Mouse (Mus musculus): ENCODE measurements around the gene Olfr453.

The Olfr453 gene

GRCm38 (mm10) chr6:42739071-42739470 lies at the start of gene Olfr453:
Gene Olfr453, plus strand, starts transcription at chr6:42739371.
- in situ Hi-C loops (cut with MboI, MseI), result no loop called here

GRCm38 (mm10) chr6:42689761-42690160 lies 49.4 kb upstream of the Olfr453 start:
- in situ Hi-C loops (cut with MboI, MseI), result loop anchor here (10.0 kb wide), 1 partner anchor 1255 kb away; no protein-coding TSS in a partner anchor

- in situ Hi-C loops (cut with MboI, MseI), result no loop called here
These were observed 47.0 kb upstream of the Olfr453 start for GRCm38 (mm10) chr6:42692154-42692516.

- in situ Hi-C loops (cut with MboI, MseI), result no loop called here
These were observed 46.5 kb upstream of the Olfr453 start for GRCm38 (mm10) chr6:42692517-42693190.

GRCm38 (mm10) chr6:42709291-42710211 lies 29.6 kb upstream of the Olfr453 start, which contains the start of gene Tcaf1:
Gene Tcaf1, minus strand, starts transcription at chr6:42710088.
- in situ Hi-C loops (cut with MboI, MseI), result no loop called here

- in situ Hi-C loops (cut with MboI, MseI), result no loop called here
These were observed 24.5 kb upstream of the Olfr453 start for GRCm38 (mm10) chr6:42714668-42715067.

GRCm38 (mm10) chr6:42717973-42718372 lies 21.2 kb upstream of the Olfr453 start:
- in situ Hi-C loops (cut with MboI, MseI), result no loop called here

GRCm38 (mm10) chr6:42742303-42742702 lies 3.1 kb downstream of the Olfr453 start:
- in situ Hi-C loops (cut with MboI, MseI), result no loop called here

GRCm38 (mm10) chr6:42747846-42748245 lies 8.7 kb downstream of the Olfr453 start:
- in situ Hi-C loops (cut with MboI, MseI), result no loop called here

GRCm38 (mm10) chr6:42756104-42756503 lies 16.9 kb downstream of the Olfr453 start, which contains the start of gene Olfr38:
Gene Olfr38, plus strand, starts transcription at chr6:42756404.
- in situ Hi-C loops (cut with MboI, MseI), result no loop called here

GRCm38 (mm10) chr6:42777066-42777465 lies 37.9 kb downstream of the Olfr453 start:
- in situ Hi-C loops (cut with MboI, MseI), result no loop called here

GRCm38 (mm10) chr6:42784793-42785192 lies 45.6 kb downstream of the Olfr453 start, which contains the start of gene Olfr452:
Gene Olfr452, plus strand, starts transcription at chr6:42785093.
- in situ Hi-C loops (cut with MboI, MseI), result no loop called here

- in situ Hi-C loops (cut with MboI, MseI), result no loop called here
These were observed 51.2 kb downstream of the Olfr453 start for GRCm38 (mm10) chr6:42790247-42790948.

- in situ Hi-C loops (cut with MboI, MseI), result no loop called here
These were observed 51.9 kb downstream of the Olfr453 start for GRCm38 (mm10) chr6:42790949-42791556.

GRCm38 (mm10) chr6:42794982-42795381 lies 55.8 kb downstream of the Olfr453 start:
- in situ Hi-C loops (cut with MboI, MseI), result no loop called here
